Mouse (Mus musculus) neural tube, embryonic 10.5 days (tissue): ENCODE results near the gene Tm2d1.

Experiments
- DNase-seq: peaks from one replicate; pipeline ENCODE4 v3.0.0-alpha.2; 2017; ENCODE audit warnings: low spot score; ENCODE audit errors: extremely low spot score

Gene Tm2d1

GRCm38 (mm10) chr4:98322223-98322622 is 60.9 kb downstream of the Tm2d1 start:
- DNase-seq: peak; percentile 87

DNA sequence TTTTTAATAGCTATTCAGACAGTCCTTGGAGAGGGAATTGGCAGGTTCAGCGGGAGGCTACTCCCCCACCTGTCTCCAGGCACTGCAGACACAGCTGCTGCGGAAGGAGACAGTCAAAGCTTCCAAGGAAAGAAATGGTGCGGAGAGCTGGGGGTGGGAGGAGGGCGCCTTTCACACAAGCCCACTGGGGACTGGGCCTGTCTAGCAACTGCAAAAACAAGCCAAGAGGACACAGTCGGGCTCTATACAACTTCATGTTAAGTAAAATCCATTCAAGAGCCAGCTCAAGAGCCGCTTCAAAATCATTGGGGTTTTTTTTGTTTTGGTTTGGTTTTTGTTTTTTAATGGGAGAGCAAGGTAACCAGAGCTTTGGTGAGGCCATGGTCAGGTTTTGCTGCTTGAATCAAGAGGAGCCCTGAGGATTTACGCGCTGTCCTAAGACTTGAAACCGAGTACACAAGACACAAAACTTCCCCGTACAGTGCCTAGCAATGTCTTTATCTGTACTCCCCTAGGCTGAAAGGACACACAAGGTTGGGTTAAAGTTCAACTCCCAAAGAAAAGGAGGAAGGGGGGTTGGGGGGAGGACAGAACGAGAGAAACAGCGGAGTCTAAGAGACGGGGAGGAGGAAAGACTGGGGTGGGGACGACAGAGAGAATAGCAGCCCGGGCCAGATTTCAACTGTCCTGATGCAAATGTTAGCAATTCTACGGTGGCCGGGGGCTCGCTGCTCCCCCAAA is 61.6 kb downstream of the Tm2d1 start:
- peak; percentile 61 for DNase-seq

DNA sequence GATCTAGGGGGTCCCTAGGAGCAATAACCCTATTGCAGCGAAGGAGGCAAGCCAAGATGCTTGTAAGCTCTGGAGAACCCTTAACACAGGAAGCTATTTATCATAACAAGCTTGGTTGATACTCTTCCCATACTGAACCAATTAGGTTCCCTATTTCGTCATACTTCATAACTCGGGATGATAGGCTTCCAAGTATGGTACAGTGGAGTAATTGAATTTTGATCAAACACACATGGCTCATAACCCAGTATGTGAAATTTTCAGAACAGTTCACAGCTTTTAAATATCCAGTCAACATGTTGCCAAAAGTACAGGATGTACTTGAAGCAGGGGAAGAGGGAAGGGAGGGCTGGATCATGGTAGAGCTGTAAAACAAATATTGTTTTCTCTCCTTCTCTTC is 64.3 kb downstream of the Tm2d1 start:
- no peak for DNase-seq

DNA sequence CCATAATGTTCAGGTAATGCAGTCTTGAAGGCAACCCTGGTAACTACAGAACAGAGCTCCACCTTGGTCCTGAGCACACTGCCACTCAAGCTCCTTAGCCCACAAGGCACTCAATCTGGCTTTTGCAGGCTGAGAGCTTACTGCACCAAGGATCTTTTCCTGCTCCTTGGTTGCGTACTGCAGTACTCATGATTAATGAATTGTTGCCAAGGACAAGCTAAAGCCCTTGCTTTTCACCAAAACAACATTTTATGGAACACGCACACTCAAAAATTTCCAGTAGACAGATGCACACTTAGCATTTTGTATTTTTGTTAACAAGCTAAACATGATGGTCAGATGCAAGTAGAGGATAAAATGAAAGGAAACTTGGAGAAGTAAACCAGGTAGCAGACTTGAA is 66.0 kb downstream of the Tm2d1 start:
- no peak for DNase-seq
